Mouse (Mus musculus): ENCODE measurements around the gene Pnpla7. TPM values are rescaled to one million over a fixed set of nuclear protein-coding genes. Genes with fewer than 3 reads are reported as not detected.

The Pnpla7 gene
- polyA plus RNA-seq, 1 experiment from 2014 or later: 3.8 TPM

- Histone ChIP-seq H3K9ac (ENCODE audit: low read depth, low read length) (no peak overlapping the region), H3K27me3 (ENCODE audit: control insufficient read depth, insufficient read depth, low read depth, low read length) (no peaks in the 10 kb centered on the region), H3K4me2 (ENCODE audit: low read length) (no peak overlapping the region), H3K4me3 (ENCODE audit: low read depth, low read length) (no peak overlapping the region), H3K9me3 (replicated peaks; ENCODE audit: control insufficient read depth, low read length, poor library complexity, severe bottlenecking) (no peaks in the 10 kb centered on the region), H3K36me3 (ENCODE audit: control insufficient read depth, insufficient read depth, low read length) (no peaks in the 10 kb centered on the region), H3K4me1 (ENCODE audit: control insufficient read depth, insufficient read depth, low read length) (no peaks in the 10 kb centered on the region), H3K27ac (ENCODE audit: low read length) (no peak overlapping the region)
- no peak for ATAC-seq
Observed at GRCm38 (mm10) chr2:25008250-25008649, 32.4 kb downstream of the Pnpla7 start.

- Histone ChIP-seq H3K27me3 (ENCODE audit: control insufficient read depth, insufficient read depth, low read depth, low read length) (no peaks in the 10 kb centered on the region), H3K4me3 (ENCODE audit: low read depth, low read length) (no peak overlapping the region), H3K9ac (ENCODE audit: low read depth, low read length) (no peak overlapping the region), H3K27ac (ENCODE audit: low read length) (no peak overlapping the region), H3K4me1 (ENCODE audit: control insufficient read depth, insufficient read depth, low read length) (no peaks in the 10 kb centered on the region), H3K36me3 (ENCODE audit: control insufficient read depth, insufficient read depth, low read length) (no peaks in the 10 kb centered on the region), H3K4me2 (ENCODE audit: low read length) (no peak overlapping the region), H3K9me3 (replicated peaks; ENCODE audit: control insufficient read depth, low read length, poor library complexity, severe bottlenecking) (no peaks in the 10 kb centered on the region)
- ATAC-seq: no peak
- WGBS: 93% methylated on average over 1 of the region's 1 CpGs
Observed at GRCm38 (mm10) chr2:25022678-25023077, 46.8 kb downstream of the Pnpla7 start.

- Histone ChIP-seq H3K4me3 (ENCODE audit: low read depth, low read length) (no peak overlapping the region), H3K9ac (ENCODE audit: low read depth, low read length) (no peak overlapping the region), H3K27ac (ENCODE audit: low read length) (no peak overlapping the region), H3K27me3 (ENCODE audit: control insufficient read depth, insufficient read depth, low read depth, low read length) (no peaks in the 10 kb centered on the region), H3K9me3 (replicated peaks; ENCODE audit: control insufficient read depth, low read length, poor library complexity, severe bottlenecking) (no peaks in the 10 kb centered on the region), H3K36me3 (ENCODE audit: control insufficient read depth, insufficient read depth, low read length) (no peaks in the 10 kb centered on the region), H3K4me2 (ENCODE audit: low read length) (no peak overlapping the region), H3K4me1 (ENCODE audit: control insufficient read depth, insufficient read depth, low read length) (no peaks in the 10 kb centered on the region)
- no peak for ATAC-seq
- WGBS: 100% methylated on average over 1 of the region's 1 CpGs
Observed at GRCm38 (mm10) chr2:25025109-25025508, 49.3 kb downstream of the Pnpla7 start.

- Histone ChIP-seq H3K36me3 (ENCODE audit: control insufficient read depth, insufficient read depth, low read length) (no peaks in the 10 kb centered on the region), H3K4me1 (ENCODE audit: control insufficient read depth, insufficient read depth, low read length) (no peaks in the 10 kb centered on the region), H3K4me3 (ENCODE audit: low read depth, low read length) (no peak overlapping the region), H3K9me3 (replicated peaks; ENCODE audit: control insufficient read depth, low read length, poor library complexity, severe bottlenecking) (no peaks in the 10 kb centered on the region), H3K4me2 (ENCODE audit: low read length) (no peak overlapping the region), H3K9ac (ENCODE audit: low read depth, low read length) (no peak overlapping the region), H3K27me3 (ENCODE audit: control insufficient read depth, insufficient read depth, low read depth, low read length) (no peaks in the 10 kb centered on the region), H3K27ac (ENCODE audit: low read length) (no peak overlapping the region)
- ATAC-seq: no peak
- 96% methylated on average over 4 of the region's 4 CpGs for WGBS
Observed at GRCm38 (mm10) chr2:25034994-25035393, 59.2 kb downstream of the Pnpla7 start.

- H3K27ac ChIP-seq (ENCODE audit: low read length): no peak overlapping the region
- H3K4me3 ChIP-seq (ENCODE audit: low read depth, low read length): no peak overlapping the region
- no peaks in the 10 kb centered on the region for H3K4me1 ChIP-seq (ENCODE audit: control insufficient read depth, insufficient read depth, low read length)
- no peak for ATAC-seq
- no peak overlapping the region for H3K4me2 ChIP-seq (ENCODE audit: low read length)
- H3K9ac ChIP-seq (ENCODE audit: low read depth, low read length): no peak overlapping the region
- WGBS: 85% methylated on average over 5 of the region's 5 CpGs
- H3K36me3 ChIP-seq (ENCODE audit: control insufficient read depth, insufficient read depth, low read length): no peaks in the 10 kb centered on the region
- H3K9me3 ChIP-seq (replicated peaks; ENCODE audit: control insufficient read depth, low read length, poor library complexity, severe bottlenecking): no peaks in the 10 kb centered on the region
- no peaks in the 10 kb centered on the region for H3K27me3 ChIP-seq (ENCODE audit: control insufficient read depth, insufficient read depth, low read depth, low read length)
Observed at GRCm38 (mm10) chr2:25040089-25040488, 64.3 kb downstream of the Pnpla7 start.

- Histone ChIP-seq H3K4me2 (ENCODE audit: low read length) (no peak overlapping the region), H3K27me3 (ENCODE audit: control insufficient read depth, insufficient read depth, low read depth, low read length) (no peaks in the 10 kb centered on the region), H3K9ac (ENCODE audit: low read depth, low read length) (no peak overlapping the region), H3K27ac (ENCODE audit: low read length) (no peak overlapping the region), H3K9me3 (replicated peaks; ENCODE audit: control insufficient read depth, low read length, poor library complexity, severe bottlenecking) (no peaks in the 10 kb centered on the region), H3K36me3 (ENCODE audit: control insufficient read depth, insufficient read depth, low read length) (no peaks in the 10 kb centered on the region), H3K4me3 (ENCODE audit: low read depth, low read length) (no peak overlapping the region), H3K4me1 (ENCODE audit: control insufficient read depth, insufficient read depth, low read length) (peaks cover 17% of the 10 kb centered on the region)
- 88% methylated on average over 7 of the region's 7 CpGs for WGBS
- ATAC-seq: no peak
Observed at GRCm38 (mm10) chr2:25050921-25051320, 75.1 kb downstream of the Pnpla7 start.

- Histone ChIP-seq H3K4me3 (ENCODE audit: low read depth, low read length) (no peak overlapping the region), H3K9ac (ENCODE audit: low read depth, low read length) (no peak overlapping the region), H3K4me2 (ENCODE audit: low read length) (no peak overlapping the region), H3K27ac (ENCODE audit: low read length) (no peak overlapping the region), H3K4me1 (ENCODE audit: control insufficient read depth, insufficient read depth, low read length) (peaks cover 17% of the 10 kb centered on the region), H3K27me3 (ENCODE audit: control insufficient read depth, insufficient read depth, low read depth, low read length) (no peaks in the 10 kb centered on the region), H3K9me3 (replicated peaks; ENCODE audit: control insufficient read depth, low read length, poor library complexity, severe bottlenecking) (no peaks in the 10 kb centered on the region), H3K36me3 (ENCODE audit: control insufficient read depth, insufficient read depth, low read length) (no peaks in the 10 kb centered on the region)
- WGBS: 90% methylated on average over 8 of the region's 8 CpGs
- ATAC-seq: no peak
Observed at GRCm38 (mm10) chr2:25051450-25051849, 75.6 kb downstream of the Pnpla7 start.

GRCm38 (mm10) chr2:25053101-25053500 lies 77.3 kb downstream of the Pnpla7 start:
- H3K27ac ChIP-seq (ENCODE audit: low read length): no peak overlapping the region
- H3K27me3 ChIP-seq (ENCODE audit: control insufficient read depth, insufficient read depth, low read depth, low read length): no peaks in the 10 kb centered on the region
- H3K9ac ChIP-seq (ENCODE audit: low read depth, low read length): no peak overlapping the region
- H3K4me3 ChIP-seq (ENCODE audit: low read depth, low read length): no peak overlapping the region
- no peak overlapping the region for H3K4me2 ChIP-seq (ENCODE audit: low read length)
- WGBS: 95% methylated on average over 6 of the region's 6 CpGs
- ATAC-seq: no peak
- no peaks in the 10 kb centered on the region for H3K9me3 ChIP-seq (replicated peaks; ENCODE audit: control insufficient read depth, low read length, poor library complexity, severe bottlenecking)
- H3K4me1 ChIP-seq (ENCODE audit: control insufficient read depth, insufficient read depth, low read length): peaks cover 17% of the 10 kb centered on the region
- H3K36me3 ChIP-seq (ENCODE audit: control insufficient read depth, insufficient read depth, low read length): peaks cover 8% of the 10 kb centered on the region

GRCm38 (mm10) chr2:25054221-25055067 lies 78.6 kb downstream of the Pnpla7 start, which contains the start of gene Nsmf:
Gene Nsmf, plus strand, starts transcription at chr2:25054355.
- peak; percentile 90 for ATAC-seq
- Histone ChIP-seq H3K9ac (ENCODE audit: low read depth, low read length) (peak within 1 kb of the TSS; percentile 96), H3K27me3 (ENCODE audit: control insufficient read depth, insufficient read depth, low read depth, low read length) (no peaks in the 10 kb centered on the region), H3K36me3 (ENCODE audit: control insufficient read depth, insufficient read depth, low read length) (peaks cover 13% of the 10 kb centered on the region), H3K4me2 (ENCODE audit: low read length) (peak within 1 kb of the TSS; percentile 98), H3K27ac (ENCODE audit: low read length) (peak within 1 kb of the TSS; percentile 79), H3K4me3 (ENCODE audit: low read depth, low read length) (peak within 1 kb of the TSS; percentile 91), H3K4me1 (ENCODE audit: control insufficient read depth, insufficient read depth, low read length) (peaks cover 17% of the 10 kb centered on the region), H3K9me3 (replicated peaks; ENCODE audit: control insufficient read depth, low read length, poor library complexity, severe bottlenecking) (no peaks in the 10 kb centered on the region)
- WGBS: 4% methylated on average over 47 of the region's 47 CpGs
